Mouse (Mus musculus) cerebellum, adult (tissue): ENCODE data around the gene 5730596B20Rik.
A peak's percentile ranks its signal among the peaks of the same experiment; 100 is the strongest.

Experiments
- ATAC-seq: cut with Nextera tagmentation; 2 replicates; pipeline ENCODE4 v1.9.2; 2017; ENCODE audit warnings: mild to moderate bottlenecking, moderate library complexity, mixed read lengths; ENCODE audit not compliant: insufficient number of reproducible peaks, low FRiP score, low TSS enrichment

Gene 5730596B20Rik

GRCm38 (mm10) chr6:52221337-52221992 is 44.2 kb downstream of the 5730596B20Rik start, which contains the start of gene Hoxa7:
Hoxa7 (minus strand) TSS chr6:52221854.
- peak; percentile 68 for ATAC-seq

- no peak for ATAC-seq
These were observed 44.8 kb downstream of the 5730596B20Rik start for GRCm38 (mm10) chr6:52221993-52222685.

- ATAC-seq = no peak
These were observed 45.4 kb downstream of the 5730596B20Rik start for GRCm38 (mm10) chr6:52222729-52223128.

GRCm38 (mm10) chr6:52223939-52224760 is 46.9 kb downstream of the 5730596B20Rik start:
- ATAC-seq = no peak

- ATAC-seq = no peak
These were observed 47.8 kb downstream of the 5730596B20Rik start for GRCm38 (mm10) chr6:52224895-52225611.

GRCm38 (mm10) chr6:52225612-52226568 is 48.6 kb downstream of the 5730596B20Rik start:
- ATAC-seq = no peak

GRCm38 (mm10) chr6:52226569-52227257 is 49.4 kb downstream of the 5730596B20Rik start:
- ATAC-seq = no peak

- no peak for ATAC-seq
These were observed 50.3 kb downstream of the 5730596B20Rik start for GRCm38 (mm10) chr6:52227470-52228222.

GRCm38 (mm10) chr6:52228475-52229465 is 51.5 kb downstream of the 5730596B20Rik start:
- ATAC-seq = no peak

GRCm38 (mm10) chr6:52229558-52230416 is 52.5 kb downstream of the 5730596B20Rik start:
- ATAC-seq = no peak
